Mouse (Mus musculus) embryonic facial prominence, embryonic 14.5 days (tissue): ENCODE measurements around the gene Olfr653. TPM values are rescaled to one million over a fixed set of nuclear protein-coding genes. Genes with fewer than 3 reads are reported as not detected.

Source experiments
- ATAC-seq: fragments of 200-750 bp; cut with Nextera tagmentation; 2 replicates; pipeline ENCODE4 v1.8.0; 2017; ENCODE audit warnings: low read depth, moderate number of reproducible peaks, moderate TSS enrichment
- DNase-seq: peaks from one replicate; pipeline ENCODE4 v3.0.0-alpha.2; 2015; ENCODE audit warnings: low spot score
- H3K27ac ChIP-seq: fragments of 300-500 bp; sonication (generic); replicated peaks from 2 replicates; pipeline ENCODE4 v1.5.1; 2014; ENCODE audit warnings: low read depth, mild to moderate bottlenecking, low read length, moderate library complexity
- H3K27me3 ChIP-seq: fragments of 300-500 bp; sonication (generic); replicated peaks from 2 replicates; pipeline ENCODE4 v1.6.1; 2014; ENCODE audit warnings: low read length; ENCODE audit not compliant: control insufficient read depth, insufficient read depth
- H3K36me3 ChIP-seq: fragments of 300-500 bp; sonication (generic); 2 replicates; pipeline ENCODE4 v1.6.1; 2014; ENCODE audit warnings: low read length, mixed read lengths; ENCODE audit not compliant: control insufficient read depth, insufficient read depth
- H3K4me1 ChIP-seq: fragments of 300-500 bp; sonication (generic); 2 replicates; pipeline ENCODE4 v1.6.1; 2014; ENCODE audit warnings: antibody characterized with exemption, low read length; ENCODE audit not compliant: control insufficient read depth, insufficient read depth
- H3K4me2 ChIP-seq: fragments of 300-500 bp; sonication (generic); 2 replicates; pipeline ENCODE4 v1.6.1; 2014; ENCODE audit warnings: low read depth, mild to moderate bottlenecking, low read length, moderate library complexity, mixed read lengths
- H3K4me3 ChIP-seq: fragments of 300-500 bp; sonication (generic); 2 replicates; pipeline ENCODE4 v1.5.1; 2014; ENCODE audit warnings: low read depth, mild to moderate bottlenecking, low read length
- H3K9ac ChIP-seq: fragments of 300-500 bp; sonication (generic); 2 replicates; pipeline ENCODE4 v1.6.1; 2014; ENCODE audit warnings: low read depth, mild to moderate bottlenecking, low read length, moderate library complexity, mixed read lengths
- H3K9me3 ChIP-seq: fragments of 300-500 bp; sonication (generic); 2 replicates; pipeline ENCODE4 v1.6.1; 2016; ENCODE audit warnings: low read length; ENCODE audit not compliant: control insufficient read depth
- WGBS: fragments of 180-500 bp; shearing (Covaris S2); extraction: QIAGEN DNeasy Blood & Tissue Kit; methylation state at CpG from one replicate; pipeline ENCODE4 v1.1.7; 2014; 5-methylcytosine and 5-hydroxymethylcytosine counted together
- polyA plus RNA-seq: library from polyadenylated mRNA; unstranded; fragments of >200 nt; fragmentation: Nextera tagmentation; extraction: Ambion mirVana; gene quantifications from 2 replicates; pipeline ENCODE4 v1.2.1, GENCODE M21; 2014

Gene Olfr653
- polyA plus RNA-seq, 1 experiment from 2014 or later = 0.17 TPM

GRCm38 (mm10) chr7:104603173-104603572 lies 26.1 kb downstream of the Olfr653 start:
- H3K36me3 ChIP-seq = no peaks in the 10 kb centered on the region
- H3K27me3 ChIP-seq = no peaks in the 10 kb centered on the region
- H3K4me3 ChIP-seq = no peak overlapping the region
- H3K9me3 ChIP-seq = no peaks in the 10 kb centered on the region
- no peak overlapping the region for H3K27ac ChIP-seq
- no peak overlapping the region for H3K4me2 ChIP-seq
- no peak for ATAC-seq
- DNase-seq = peak; percentile 3
- WGBS = 3% methylated on average over 3 of the region's 3 CpGs
- no peaks in the 10 kb centered on the region for H3K4me1 ChIP-seq
- no peak overlapping the region for H3K9ac ChIP-seq

- no peak overlapping the region for H3K27ac ChIP-seq
- no peak for DNase-seq
- no peaks in the 10 kb centered on the region for H3K27me3 ChIP-seq
- no peak overlapping the region for H3K4me3 ChIP-seq
- no peaks in the 10 kb centered on the region for H3K36me3 ChIP-seq
- H3K9me3 ChIP-seq = no peaks in the 10 kb centered on the region
- no peak overlapping the region for H3K9ac ChIP-seq
- no peak for ATAC-seq
- H3K4me1 ChIP-seq = no peaks in the 10 kb centered on the region
- H3K4me2 ChIP-seq = no peak overlapping the region
These were observed 27.6 kb downstream of the Olfr653 start for GRCm38 (mm10) chr7:104604727-104605126.

GRCm38 (mm10) chr7:104613655-104614054 lies 36.5 kb downstream of the Olfr653 start, which contains the start of gene Olfr656:
Olfr656 (plus strand) TSS chr7:104613955.
- WGBS = 76% methylated on average over 4 of the region's 4 CpGs
- H3K9ac ChIP-seq = no peak within 1 kb of the TSS
- ATAC-seq = no peak
- DNase-seq = no peak
- no peaks in the 10 kb centered on the region for H3K9me3 ChIP-seq
- no peaks in the 10 kb centered on the region for H3K27me3 ChIP-seq
- no peaks in the 10 kb centered on the region for H3K4me1 ChIP-seq
- no peak within 1 kb of the TSS for H3K4me3 ChIP-seq
- no peaks in the 10 kb centered on the region for H3K36me3 ChIP-seq
- no peak within 1 kb of the TSS for H3K4me2 ChIP-seq
- no peak within 1 kb of the TSS for H3K27ac ChIP-seq

- Histone ChIP-seq H3K9me3 (no peaks in the 10 kb centered on the region; the same call in 1 of the 2 replicates), H3K27ac (no peak within 1 kb of the TSS), H3K4me3 (no peak within 1 kb of the TSS), H3K4me2 (no peak within 1 kb of the TSS), H3K4me1 (no peaks in the 10 kb centered on the region), H3K9ac (no peak within 1 kb of the TSS), H3K36me3 (no peaks in the 10 kb centered on the region), H3K27me3 (no peaks in the 10 kb centered on the region)
- DNase-seq (no peak), ATAC-seq (no peak)
These were observed 47.4 kb downstream of the Olfr653 start, which contains the start of gene Olfr657 for GRCm38 (mm10) chr7:104624494-104624893. Olfr657 (plus strand) TSS chr7:104624794.

Other genes starting within 250 kb of the Olfr653 start
- not detected in 2 replicates for gene Trim34b, start 247.8 kb upstream of the Olfr653 start, polyA plus RNA-seq
- 2.1 and 2.2 TPM in 2 replicates for gene Trim12c, start 224.0 kb upstream of the Olfr653 start, polyA plus RNA-seq
- gene Trim30b, start 207.4 kb upstream of the Olfr653 start, polyA plus RNA-seq = 0.29 TPM in 1 of 2 replicates, not detected in the other
- gene Trim30c, start 176.5 kb upstream of the Olfr653 start, polyA plus RNA-seq = 0.45 TPM in 1 of 2 replicates, not detected in the other
- gene Trim30a, start 112.1 kb upstream of the Olfr653 start, polyA plus RNA-seq = 1.9 and 2.1 TPM in 2 replicates
- gene Trim30d, start 69.5 kb upstream of the Olfr653 start, polyA plus RNA-seq = 0.87 and 1.4 TPM in 2 replicates
- gene Olfr651, start 27.2 kb upstream of the Olfr653 start, polyA plus RNA-seq = not detected in 2 replicates
- 0.04 and 0.10 TPM in 2 replicates for gene Olfr652, start 16.4 kb upstream of the Olfr653 start, polyA plus RNA-seq
- not detected in 2 replicates for gene Olfr654, start 9.7 kb downstream of the Olfr653 start, polyA plus RNA-seq
- not detected in 2 replicates for gene Olfr655, start 24.5 kb downstream of the Olfr653 start, polyA plus RNA-seq
- gene Olfr656, start 36.6 kb downstream of the Olfr653 start, polyA plus RNA-seq = 0.17 TPM in 1 of 2 replicates, not detected in the other
- 0.13 TPM in 1 of 2 replicates, not detected in the other for gene Olfr657, start 47.5 kb downstream of the Olfr653 start, polyA plus RNA-seq
- not detected in 2 replicates for gene Olfr658, start 70.0 kb downstream of the Olfr653 start, polyA plus RNA-seq
- gene Olfr659, start 89.4 kb downstream of the Olfr653 start, polyA plus RNA-seq = 0.13 TPM in 1 of 2 replicates, not detected in the other
- not detected in 2 replicates for gene Olfr661, start 109.2 kb downstream of the Olfr653 start, polyA plus RNA-seq
- gene Usp17le, start 200.2 kb downstream of the Olfr653 start, polyA plus RNA-seq = not detected in 2 replicates